Comparison of ENCODE assay signal across 8 mouse cellular contexts in the genomic region with DNA sequence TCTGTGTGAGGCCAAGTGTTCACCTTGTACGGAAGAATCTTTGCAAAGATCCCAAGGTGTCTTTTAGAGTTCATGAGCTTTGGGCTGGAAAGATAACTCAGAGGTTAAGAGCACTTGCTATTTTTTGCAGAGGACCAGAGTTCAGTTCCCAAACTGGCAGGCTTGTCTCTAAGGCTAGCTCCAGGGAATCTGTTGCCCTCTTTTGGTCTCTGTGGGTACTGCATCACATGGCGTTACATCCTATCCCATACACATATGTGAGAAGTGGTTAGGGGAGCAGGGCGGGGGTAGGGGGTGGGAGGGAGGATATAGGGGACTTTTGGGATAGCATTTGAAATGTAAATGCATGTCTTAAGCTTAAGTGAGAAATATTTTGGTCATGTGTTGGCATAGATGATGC.
DNase-seq lines count a peak whose midpoint lies in the region; ATAC-seq lines count a peak whose summit lies in the region.

No protein-coding gene starts in this region.

- ATAC-seq in erythroblast, adult 5-6 weeks (replicated peaks; ENCODE audit: low FRiP score, poor library complexity, severe bottlenecking) = no peak

- peak; percentile 11 for DNase-seq in adrenal gland, adult 2 months
- DNase-seq in adrenal gland, postnatal 25 days = no peak
- peak; percentile 12 to 27 for DNase-seq in layer of hippocampus, postnatal 10 days (ENCODE audit: low spot score in 2 of 2)
- DNase-seq in layer of hippocampus, postnatal 14 days (ENCODE audit: low spot score in 2 of 2) = no peak
- peak; percentile 4 for DNase-seq in c-Kit-positive CD71-positive TER-119-positive erythroid progenitor cells, embryonic 14.5 days (ENCODE audit: low spot score)
- DNase-seq in kidney, postnatal 4 days = peak; percentile 9 to 18
- DNase-seq in spleen, postnatal 36 days (ENCODE audit: low spot score in 2 of 2) = no peak

Comparison
In these comparisons a context has a peak if more than half of its experiments do, and no peak if none do; other contexts are left out.
1. DNase-seq: peak in adrenal gland, adult 2 months (single experiment), layer of hippocampus, postnatal 10 days (2 of 2), c-Kit-positive CD71-positive TER-119-positive erythroid progenitor cells, embryonic 14.5 days (single experiment) and kidney, postnatal 4 days (2 of 2); none in adrenal gland, postnatal 25 days (single experiment), layer of hippocampus, postnatal 14 days (0 of 2) and spleen, postnatal 36 days (0 of 2).